Mouse (Mus musculus) testis, adult 2 months (tissue): Measurements from ENCODE around the gene Cxcl9. TPM values are rescaled to one million over a fixed set of nuclear protein-coding genes. Genes with fewer than 3 reads are reported as not detected.

ENCODE experiments used
- H3K27ac ChIP-seq: fragments of 200-500 bp; 2 replicates; pipeline ENCODE4 v1.5.1; 2012; ENCODE audit warnings: low read depth, low read length; ENCODE audit not compliant: control insufficient read depth, insufficient read depth
- H3K27me3 ChIP-seq: fragments of 200-500 bp; 2 replicates; pipeline ENCODE4 v1.6.1; 2012; ENCODE audit warnings: mild to moderate bottlenecking, low read length, moderate library complexity; ENCODE audit not compliant: control insufficient read depth, insufficient read depth
- H3K36me3 ChIP-seq: fragments of 200-500 bp; 2 replicates; pipeline ENCODE4 v1.6.1; 2012; ENCODE audit warnings: mild to moderate bottlenecking, low read length; ENCODE audit not compliant: control insufficient read depth, insufficient read depth
- H3K4me1 ChIP-seq: fragments of 200-500 bp; 2 replicates; pipeline ENCODE4 v1.6.1; 2012; ENCODE audit warnings: low read length; ENCODE audit not compliant: control insufficient read depth, insufficient read depth
- H3K4me3 ChIP-seq: fragments of 200-500 bp; 2 replicates; pipeline ENCODE4 v1.5.1; 2012; ENCODE audit warnings: low read depth, mild to moderate bottlenecking, low read length, moderate library complexity, mixed read lengths; ENCODE audit not compliant: control insufficient read depth
- CTCF ChIP-seq: fragments of 200-500 bp; IDR thresholded peaks from 2 replicates; pipeline ENCODE4 v1.5.1; 2012; ENCODE audit warnings: low read depth, mild to moderate bottlenecking, inconsistent platforms, low read length, moderate library complexity; ENCODE audit not compliant: control insufficient read depth, insufficient read depth, insufficient replicate concordance
- POLR2A ChIP-seq: fragments of 200-500 bp; IDR thresholded peaks from 2 replicates; pipeline ENCODE4 v1.6.1; 2012; ENCODE audit warnings: low read depth, mild to moderate bottlenecking, inconsistent platforms, low read length, moderate library complexity; ENCODE audit not compliant: control insufficient read depth
- polyA plus RNA-seq: library from polyadenylated mRNA; depleted of rRNA; stranded (reverse); fragments of >200 nt; gene quantifications from 2 replicates; pipeline ENCODE4 v1.2.3, GENCODE M21; 2012; rRNA removed

Gene Cxcl9
- polyA plus RNA-seq, 1 experiment = 0.25 TPM

DNA sequence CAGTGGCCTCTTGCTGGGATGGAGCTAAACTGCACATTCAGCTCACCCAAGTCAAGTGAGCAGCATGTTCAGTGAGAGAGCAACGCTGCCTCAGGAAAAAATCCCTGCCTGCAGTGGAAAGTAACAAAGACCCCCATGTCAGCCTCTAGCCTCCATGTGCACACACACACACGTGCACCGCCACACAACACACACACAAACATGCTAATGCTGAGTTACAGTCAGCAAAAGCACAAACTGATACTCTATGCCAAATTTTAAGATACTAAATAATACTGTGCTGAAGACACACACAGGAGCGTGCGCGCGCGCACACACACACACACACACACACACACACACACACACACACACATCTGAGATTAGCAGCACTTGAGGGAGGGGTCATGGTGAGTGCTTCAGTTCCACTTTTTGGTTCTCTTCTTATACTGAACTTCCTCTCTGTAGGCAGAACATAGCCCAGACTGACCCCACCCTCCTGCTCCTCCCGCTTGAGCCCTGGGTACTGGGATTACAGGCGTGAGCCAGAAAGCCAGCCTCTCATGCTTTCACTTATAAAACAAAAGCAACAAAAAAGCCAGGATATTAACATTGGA lies 48.8 kb downstream of the Cxcl9 start:
- H3K36me3 ChIP-seq = no peaks in the 10 kb centered on the region
- peaks cover 10% of the 10 kb centered on the region for H3K4me1 ChIP-seq
- H3K27me3 ChIP-seq = no peaks in the 10 kb centered on the region
- TF ChIP-seq POLR2A = no peak
- TF ChIP-seq CTCF = no peak
- H3K27ac ChIP-seq = no peak overlapping the region
- H3K4me3 ChIP-seq = no peak overlapping the region

DNA sequence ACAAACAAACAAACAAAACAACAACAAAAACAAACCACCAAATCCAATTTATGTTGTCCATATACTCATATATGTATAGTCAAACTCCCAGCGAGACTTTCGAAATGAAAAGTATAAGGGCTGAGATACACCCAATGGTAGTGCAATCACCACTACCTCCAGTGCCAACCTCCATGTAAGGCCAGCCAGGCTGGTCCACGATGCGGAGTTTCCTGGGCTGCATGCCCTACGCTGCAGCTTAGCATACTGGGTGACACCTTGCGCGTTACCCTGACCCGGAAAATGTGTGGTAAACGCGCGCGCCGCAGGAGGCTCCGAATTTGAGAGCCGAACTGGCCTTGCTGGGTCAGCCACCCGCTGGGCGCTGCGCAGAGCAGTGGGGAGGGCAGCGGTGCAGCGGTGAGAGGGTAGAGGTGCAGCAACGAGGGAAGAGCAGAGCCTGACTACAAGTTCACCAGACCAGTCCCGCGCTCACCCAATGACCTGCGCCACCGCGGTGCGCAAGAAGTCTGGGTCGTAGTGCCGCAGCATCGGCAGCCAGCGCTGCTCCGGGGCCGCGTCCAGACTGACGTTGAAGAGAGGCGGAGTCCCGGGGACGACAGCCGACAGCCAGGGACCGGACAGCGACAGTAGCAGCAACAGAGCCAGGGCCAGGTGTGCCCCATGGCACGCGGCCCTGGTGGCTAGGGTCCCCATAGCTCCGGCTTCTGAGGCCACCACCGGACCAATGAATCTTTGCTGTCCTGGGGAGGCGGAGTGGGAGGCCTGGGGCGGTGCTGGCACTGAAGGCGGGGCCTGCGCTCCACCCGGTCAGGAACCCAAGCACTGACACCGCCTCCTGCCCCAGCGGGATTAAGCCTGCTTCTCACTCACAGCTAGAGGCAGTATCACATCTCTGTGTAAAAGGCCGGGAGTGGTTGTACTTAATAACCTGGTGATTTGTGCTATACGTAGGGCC lies 50.2 kb downstream of the Cxcl9 start, which contains the start of gene Naaa:
TSS of gene Naaa (minus strand) at position 734 of the 958 bp plus-strand sequence.
- TF ChIP-seq POLR2A = no peak
- TF ChIP-seq CTCF = peak; percentile 2; the same call in 1 of the 2 replicates
- no peaks in the 10 kb centered on the region for H3K36me3 ChIP-seq
- peaks cover 10% of the 10 kb centered on the region for H3K4me1 ChIP-seq
- no peak within 1 kb of the TSS for H3K27ac ChIP-seq
- H3K4me3 ChIP-seq = peak within 1 kb of the TSS; percentile 79
- H3K27me3 ChIP-seq = no peaks in the 10 kb centered on the region

Other genes starting within 250 kb of the Cxcl9 start
- 16.6 and 20.9 TPM in 2 replicates for gene G3bp2, start 244.4 kb downstream of the Cxcl9 start, polyA plus RNA-seq
- 8.1 and 8.7 TPM in 2 replicates for gene Uso1, start 190.1 kb downstream of the Cxcl9 start, polyA plus RNA-seq
- 2.4 and 2.8 TPM in 2 replicates for gene U90926, start 112.7 kb downstream of the Cxcl9 start, polyA plus RNA-seq
- 0.86 and 1.3 TPM in 2 replicates for gene Ppef2, start 71.8 kb downstream of the Cxcl9 start, polyA plus RNA-seq
- 4.1 and 5.1 TPM in 2 replicates for gene Naaa, start 49.9 kb downstream of the Cxcl9 start, polyA plus RNA-seq
- gene Sdad1, start 17.6 kb downstream of the Cxcl9 start, polyA plus RNA-seq = 40.2 and 44.7 TPM in 2 replicates
- gene Art3, start 3.7 kb upstream of the Cxcl9 start, polyA plus RNA-seq = 221 and 263 TPM in 2 replicates
- gene Cxcl10, start 20.8 kb upstream of the Cxcl9 start, polyA plus RNA-seq = 0.76 TPM in 1 of 2 replicates, not detected in the other
- gene Nup54, start 107.1 kb upstream of the Cxcl9 start, polyA plus RNA-seq = 11.8 and 15.2 TPM in 2 replicates
- 3.6 and 4.3 TPM in 2 replicates for gene Scarb2, start 178.8 kb upstream of the Cxcl9 start, polyA plus RNA-seq
- gene Fam47e, start 227.0 kb upstream of the Cxcl9 start, polyA plus RNA-seq = not detected in 2 replicates